Mouse (Mus musculus): Measurements from ENCODE around the gene Alg3.

- no peak for TF ChIP-seq POLR2A (IDR thresholded peaks at IDR 0.05; ENCODE audit: insufficient read depth, low read depth, low read length)
- TF ChIP-seq CTCF (IDR thresholded peaks at IDR 0.05; ENCODE audit: insufficient read depth, low read depth, low read length): no peak
These were observed 20.9 kb downstream of the Alg3 start for GRCm38 (mm10) chr16:20590680-20591038.

Measured in olfactory bulb, adult 2 months (tissue).